Mouse (Mus musculus) R1 (cell line): ENCODE data around the gene Cdk5rap3.

ENCODE experiments used
- DNase-seq: peaks from one replicate; pipeline ENCODE4 v3.0.0-alpha.2; 2018; ENCODE audit warnings: low read depth, low spot score

Gene Cdk5rap3

GRCm38 (mm10) chr11:96916044-96916884, at the start of gene Cdk5rap3:
TSS of gene Cdk5rap3 (minus strand) at chr11:96916496.
- DNase-seq: peak; percentile 99

- DNase-seq: peak; percentile 97
Measured at GRCm38 (mm10) chr11:96963580-96963979, 47.3 kb upstream of the Cdk5rap3 start.

GRCm38 (mm10) chr11:96957061-96957805, 40.9 kb upstream of the Cdk5rap3 start:
- no peak for DNase-seq

GRCm38 (mm10) chr11:96956009-96956724, 39.9 kb upstream of the Cdk5rap3 start:
- peak; percentile 85 for DNase-seq

GRCm38 (mm10) chr11:96955094-96955493, 38.8 kb upstream of the Cdk5rap3 start:
- DNase-seq: no peak

GRCm38 (mm10) chr11:96952896-96953295, 36.6 kb upstream of the Cdk5rap3 start:
- DNase-seq: no peak

GRCm38 (mm10) chr11:96952426-96952825, 36.1 kb upstream of the Cdk5rap3 start:
- DNase-seq: no peak

GRCm38 (mm10) chr11:96950767-96951166, 34.5 kb upstream of the Cdk5rap3 start:
- peak; percentile 80 for DNase-seq

GRCm38 (mm10) chr11:96947849-96948248, 31.6 kb upstream of the Cdk5rap3 start:
- no peak for DNase-seq

- DNase-seq: no peak
Measured at GRCm38 (mm10) chr11:96946498-96946897, 30.2 kb upstream of the Cdk5rap3 start.

GRCm38 (mm10) chr11:96944844-96945580, 28.7 kb upstream of the Cdk5rap3 start:
- no peak for DNase-seq

- peak; percentile 99 for DNase-seq
Measured at GRCm38 (mm10) chr11:96943746-96944304, 27.5 kb upstream of the Cdk5rap3 start, which contains the start of gene Pnpo. TSS of gene Pnpo (minus strand) at chr11:96943986.

- DNase-seq: no peak
Measured at GRCm38 (mm10) chr11:96941989-96942590, 25.8 kb upstream of the Cdk5rap3 start.

- no peak for DNase-seq
Measured at GRCm38 (mm10) chr11:96940578-96941465, 24.5 kb upstream of the Cdk5rap3 start.

- DNase-seq: no peak
Measured at GRCm38 (mm10) chr11:96938426-96938800, 22.1 kb upstream of the Cdk5rap3 start.

GRCm38 (mm10) chr11:96937549-96938425, 21.5 kb upstream of the Cdk5rap3 start:
- DNase-seq: no peak

GRCm38 (mm10) chr11:96935872-96936650, 19.8 kb upstream of the Cdk5rap3 start:
- DNase-seq: no peak

- peak; percentile 99 for DNase-seq
Measured at GRCm38 (mm10) chr11:96934921-96935356, 18.6 kb upstream of the Cdk5rap3 start.
